Mouse (Mus musculus) erythroid progenitor cell, adult 5-6 weeks (primary cell): ENCODE results near the gene Tm4sf5. TPM values are rescaled to one million over a fixed set of nuclear protein-coding genes. Genes with fewer than 3 reads are reported as not detected.
"Not testable (repeated sequence)": the region's sequence is repeated elsewhere in the genome, so short reads cannot be mapped to it uniquely, and the experiment has no call there.

ENCODE experiments used
- ATAC-seq: replicated peaks from 2 replicates; pipeline ENCODE4 v1.8.0; 2016; ENCODE audit warnings: moderate number of reproducible peaks, mild to moderate bottlenecking, moderate TSS enrichment, inconsistent platforms; ENCODE audit not compliant: poor library complexity, low FRiP score, severe bottlenecking
- total RNA-seq, 2 experiments: library from RNA; stranded (forward) in 1 of 2; stranded (reverse) in 1 of 2; fragments of 150-400 nt in 1 of 2; fragments of 186-747, 209-891 nt in 1 of 2; gene quantifications; 2 replicates each; pipeline versions ENCODE4 v1.2.3 to v1.2.4; 2015 to 2017; ENCODE audit warnings: low replicate concordance in 2 of 2

Gene Tm4sf5
- total RNA-seq (2015; ENCODE audit: low replicate concordance) (not detected in 2 replicates), total RNA-seq (2017; ENCODE audit: low replicate concordance) (not detected in 2 replicates)

- ATAC-seq, result no peak
Observed at GRCm38 (mm10) chr11:70504970-70505369, at the start of gene Tm4sf5. Gene Tm4sf5 (plus strand): TSS chr11:70505244.

- no peak for ATAC-seq
Observed at GRCm38 (mm10) chr11:70458688-70459600, 46.1 kb upstream of the Tm4sf5 start, which contains the start of gene Zmynd15. Gene Zmynd15 (plus strand): TSS chr11:70459433.

- no peak for ATAC-seq
Observed at GRCm38 (mm10) chr11:70459601-70460101, 45.4 kb upstream of the Tm4sf5 start, which contains the start of gene Cxcl16. Gene Cxcl16 (minus strand): TSS chr11:70459984.

DNA sequence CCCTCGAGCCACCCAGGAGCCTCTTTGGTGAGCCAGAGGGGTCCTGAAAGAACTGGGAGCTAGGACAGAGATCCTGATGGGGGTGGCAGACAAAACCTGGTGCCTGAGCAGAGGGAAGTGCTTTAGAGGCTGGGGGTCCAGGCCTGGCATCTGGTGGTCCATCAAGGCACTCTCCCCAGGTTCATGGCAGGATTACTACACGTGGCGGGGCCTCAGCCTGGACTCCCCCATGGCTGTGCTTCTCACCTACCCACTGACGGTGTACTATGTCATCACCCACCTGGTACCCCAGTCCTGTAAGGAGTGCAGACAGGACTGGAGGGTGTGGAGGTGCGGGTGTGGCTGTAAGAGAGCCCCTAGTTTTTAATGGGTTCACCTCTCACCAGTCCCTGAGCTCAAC, 41.1 kb upstream of the Tm4sf5 start:
- no peak for ATAC-seq

GRCm38 (mm10) chr11:70465211-70465610, 39.8 kb upstream of the Tm4sf5 start:
- ATAC-seq, result no peak

GRCm38 (mm10) chr11:70465824-70466223, 39.2 kb upstream of the Tm4sf5 start:
- ATAC-seq, result no peak

GRCm38 (mm10) chr11:70467902-70468619, 37.0 kb upstream of the Tm4sf5 start:
- ATAC-seq, result no peak

- ATAC-seq, result no peak
Observed at GRCm38 (mm10) chr11:70469764-70470163, 35.3 kb upstream of the Tm4sf5 start.

GRCm38 (mm10) chr11:70472716-70473115, 32.3 kb upstream of the Tm4sf5 start:
- ATAC-seq, result no peak

DNA sequence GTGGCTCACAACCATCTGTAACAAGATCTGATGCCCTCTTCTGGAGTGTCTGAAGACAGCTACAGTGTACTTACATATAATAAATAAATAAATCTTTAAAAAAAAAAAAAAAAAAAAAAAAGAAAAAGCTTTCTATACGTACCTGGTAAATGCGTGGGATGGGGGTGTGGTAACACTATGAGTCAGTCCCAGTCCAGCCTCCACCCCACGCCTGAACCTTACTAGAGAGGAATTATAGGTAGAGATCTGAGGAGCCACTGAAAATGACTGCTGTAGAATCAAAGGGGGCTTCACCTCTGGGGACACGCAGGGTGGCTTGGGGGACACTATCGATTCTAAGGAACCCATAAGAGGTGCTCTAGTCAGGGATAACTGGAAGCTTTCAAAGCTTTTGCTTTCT, 31.8 kb upstream of the Tm4sf5 start:
- ATAC-seq, result not testable (repeated sequence)

DNA sequence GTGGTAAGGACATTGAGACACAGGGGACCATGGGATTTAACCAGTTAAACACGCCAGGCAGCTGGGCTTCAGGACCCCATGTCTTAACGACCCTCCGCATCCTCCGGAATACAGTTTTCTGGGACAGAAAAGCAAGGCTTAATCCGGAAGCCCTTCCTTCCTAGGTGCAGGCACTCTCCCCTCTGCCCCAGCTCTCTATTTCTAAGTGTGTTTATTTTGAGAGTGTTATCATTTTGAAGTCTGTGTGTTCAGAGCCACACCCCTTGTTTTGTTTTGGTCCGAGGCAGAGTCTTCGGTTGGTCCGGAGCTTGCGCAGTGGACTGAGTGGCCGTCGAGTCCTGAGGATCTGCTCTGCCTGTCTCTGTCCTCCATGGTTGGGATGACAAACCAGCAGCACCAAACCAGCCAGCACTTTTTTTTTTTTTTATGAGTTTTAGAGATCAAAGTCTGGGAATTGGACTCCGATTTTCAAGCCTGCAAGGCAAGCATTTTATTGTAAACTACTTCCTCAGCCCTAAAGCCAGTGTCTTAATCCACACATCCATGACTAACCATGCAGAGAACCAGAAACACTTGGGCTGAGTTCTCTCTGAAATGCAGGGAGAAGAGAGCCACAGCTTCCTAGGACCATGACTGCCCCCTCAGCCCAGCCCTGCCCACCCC, 30.0 kb upstream of the Tm4sf5 start:
- no peak for ATAC-seq

- no peak for ATAC-seq
Observed at GRCm38 (mm10) chr11:70485498-70485897, 19.5 kb upstream of the Tm4sf5 start.

DNA sequence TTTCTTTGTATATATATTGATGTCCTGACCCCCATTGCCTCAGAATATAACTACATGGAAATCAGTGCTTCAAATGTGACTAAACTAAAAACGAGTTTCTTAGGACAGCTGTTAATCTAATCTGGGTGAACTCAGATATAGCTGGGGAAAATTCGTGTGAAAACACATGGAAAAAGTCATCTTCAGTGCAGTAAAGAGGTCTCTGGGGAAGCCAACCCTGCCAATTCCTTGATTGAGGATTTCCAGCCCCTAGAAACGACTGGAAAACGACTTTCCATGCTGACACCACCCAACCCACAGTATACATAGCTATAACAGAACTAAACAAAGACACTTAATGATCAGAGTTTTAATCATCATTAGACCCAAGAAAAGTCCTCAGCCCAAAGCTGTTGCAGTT, 17.2 kb upstream of the Tm4sf5 start:
- no peak for ATAC-seq

DNA sequence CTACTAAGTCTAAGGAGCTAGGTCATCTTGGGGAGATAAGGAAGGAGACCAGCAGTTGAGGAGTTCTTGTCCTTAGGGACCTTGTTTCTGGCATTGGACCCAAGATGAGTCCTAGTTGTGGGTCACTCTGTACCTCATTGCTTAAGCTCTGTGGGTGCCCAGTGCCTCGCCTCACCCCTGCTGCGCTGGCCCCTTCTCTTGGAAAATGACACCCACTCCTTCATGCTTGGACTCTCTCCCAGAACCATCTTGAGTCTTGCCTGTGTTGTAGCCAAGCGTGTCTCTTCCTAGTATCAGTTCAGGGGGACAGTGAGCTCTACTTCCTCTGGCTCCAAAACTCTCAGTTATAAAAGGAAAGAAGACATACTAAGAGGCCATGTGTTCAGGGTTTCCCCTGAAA, 15.9 kb upstream of the Tm4sf5 start:
- no peak for ATAC-seq

- ATAC-seq, result no peak
Observed at GRCm38 (mm10) chr11:70489684-70490083, 15.4 kb upstream of the Tm4sf5 start.

GRCm38 (mm10) chr11:70499566-70500475, 5.2 kb upstream of the Tm4sf5 start:
- ATAC-seq, result no peak

DNA sequence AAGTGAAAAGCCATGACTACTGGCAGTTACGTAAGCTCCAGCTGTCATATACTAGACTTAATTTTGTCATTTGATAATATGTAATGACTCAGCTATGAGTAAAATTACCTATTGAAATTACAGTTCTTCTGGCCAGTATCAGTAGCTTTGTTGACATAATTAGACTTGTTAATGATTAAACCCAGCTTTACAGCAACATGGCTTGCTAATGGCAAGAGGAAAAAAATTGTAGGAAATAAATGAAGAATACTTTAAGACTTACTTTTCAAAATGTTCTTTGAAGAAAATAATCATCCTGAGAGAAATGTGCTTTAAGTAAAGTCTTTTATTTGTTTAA, 4.6 kb upstream of the Tm4sf5 start:
- no peak for ATAC-seq

- no peak for ATAC-seq
Observed at GRCm38 (mm10) chr11:70502018-70502417, 3.0 kb upstream of the Tm4sf5 start.

- no peak for ATAC-seq
Observed at GRCm38 (mm10) chr11:70506385-70506784, 1.3 kb downstream of the Tm4sf5 start.
